Mouse (Mus musculus) bone marrow macrophage, adult 2 months (primary cell): Measurements from ENCODE around the gene Gm5678.

ENCODE experiments used
- CTCF ChIP-seq: IDR thresholded peaks from 2 replicates; pipeline ENCODE4 v1.5.1; 2012; ENCODE audit warnings: low read depth, mild to moderate bottlenecking, low read length, moderate library complexity
- POLR2A ChIP-seq: IDR thresholded peaks from 2 replicates; pipeline ENCODE4 v1.6.1; 2012; ENCODE audit warnings: mild to moderate bottlenecking, low read depth, low read length, borderline replicate concordance

- TF ChIP-seq POLR2A: no peak
- no peak for TF ChIP-seq CTCF
These were observed 51.3 kb downstream of the Gm5678 start for GRCm38 (mm10) chr16:93679165-93679564.
